Mouse (Mus musculus): ENCODE results near the gene Ncor1. TPM values are rescaled to one million over a fixed set of nuclear protein-coding genes. Genes with fewer than 3 reads are reported as not detected.
A peak's percentile ranks its signal among the peaks of the same experiment; 100 is the strongest.
"Not testable (repeated sequence)": the region's sequence is repeated elsewhere in the genome, so short reads cannot be mapped to it uniquely, and the experiment has no call there.

Ncor1 gene
- total RNA-seq (2021) = 100 to 1,000 TPM; 157 to 180 TPM
- long read RNA-seq, experiment 1, partial matches to known transcripts = 34 of 72 reads
- long read RNA-seq, experiment 1, other reads (novel, unspliced or antisense) = 35 of 72 reads
- long read RNA-seq, experiment 2, transcript Ncor1-203 (9 exons, 3,171 nt) = major isoform, 6 of 24 reads
- long read RNA-seq, experiment 2, partial matches to known transcripts = 11 of 24 reads
- long read RNA-seq, experiment 2, other reads (novel, unspliced or antisense) = 7 of 24 reads

DNA sequence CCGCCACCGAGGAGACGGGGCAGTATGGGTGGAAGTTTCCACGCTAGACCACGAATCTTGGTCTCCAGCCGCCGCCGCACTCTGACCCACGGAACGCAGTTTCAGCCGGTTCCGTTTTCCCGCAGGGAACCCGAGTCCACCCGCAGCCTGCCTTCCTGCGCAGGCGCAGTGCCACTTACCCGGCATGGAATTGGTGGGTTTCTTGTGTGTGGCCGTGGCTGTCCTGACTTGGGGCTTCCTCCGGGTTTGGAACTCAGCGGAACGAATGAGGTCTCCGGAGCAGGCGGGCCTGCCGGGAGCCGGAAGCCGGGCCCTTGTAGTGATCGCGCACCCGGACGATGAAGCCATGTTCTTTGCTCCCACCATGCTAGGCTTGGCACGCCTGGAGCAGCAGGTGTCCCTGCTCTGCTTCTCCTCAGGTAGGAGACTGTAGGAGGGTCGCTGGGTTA is at the start of gene Ncor1, which contains the start of gene Pigl:
TSS of gene Ncor1 (minus strand) at position 266 of the 449 bp plus-strand sequence.
TSS of gene Pigl (plus strand) at position 185 of the 449 bp plus-strand sequence.
- peak; percentile 88 for DNase-seq

DNA sequence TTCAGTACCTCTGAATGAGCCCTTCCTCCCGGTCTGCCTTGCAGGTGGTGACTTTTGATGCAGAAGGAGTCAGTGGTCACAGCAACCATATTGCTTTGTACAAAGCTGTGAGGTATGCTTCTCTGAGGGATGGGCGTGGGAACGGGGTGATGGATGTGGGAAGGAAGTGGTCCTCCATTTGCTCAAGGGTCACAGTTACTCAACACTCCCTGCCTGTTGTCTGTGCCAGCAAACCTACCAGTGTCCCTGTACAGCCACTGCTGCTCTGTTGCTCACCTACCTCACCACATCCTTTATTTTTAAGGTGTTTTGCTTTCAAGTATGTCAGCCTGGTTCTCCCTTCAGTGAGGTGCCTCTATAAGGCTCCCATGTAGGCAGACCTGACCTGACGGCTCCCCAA is 49.3 kb upstream of the Ncor1 start:
- no peak for DNase-seq

DNA sequence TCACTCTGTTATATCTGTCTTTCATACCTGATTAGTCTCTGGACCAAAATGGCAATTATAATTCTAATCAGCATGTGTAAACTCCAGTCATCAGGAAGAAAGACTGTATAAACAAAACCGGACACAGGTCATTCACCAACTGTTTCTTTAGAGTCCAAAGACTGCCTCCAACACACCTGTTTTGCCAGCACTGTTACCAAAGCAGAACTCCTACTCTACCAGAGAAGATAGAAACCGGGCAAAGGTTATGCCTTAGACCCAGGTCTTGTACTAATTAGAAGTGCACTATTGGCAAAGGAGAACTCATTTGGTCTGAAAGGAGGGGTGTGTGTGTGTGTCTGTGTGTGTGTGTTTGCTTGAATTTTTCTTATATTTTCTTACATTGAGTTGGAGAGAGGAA is 42.2 kb upstream of the Ncor1 start:
- DNase-seq = no peak

DNA sequence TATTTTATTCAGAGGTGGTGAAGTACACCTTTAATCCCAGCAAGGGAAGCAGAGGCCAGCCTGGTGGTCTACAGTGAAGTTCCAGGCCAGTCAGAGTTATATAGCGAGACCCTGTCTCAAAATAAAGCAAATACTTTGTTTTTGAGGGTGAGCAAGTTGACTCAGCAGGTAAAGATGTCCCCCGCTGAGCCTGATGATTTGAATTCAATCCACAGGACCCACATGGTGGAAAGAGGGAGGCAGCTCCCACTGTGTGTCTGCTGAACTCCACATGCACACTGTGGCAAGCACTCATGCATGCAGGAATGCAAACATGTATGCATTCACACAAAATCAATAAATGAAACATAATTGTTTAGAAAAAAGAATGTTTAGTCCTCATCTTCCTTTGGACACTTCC is 40.5 kb upstream of the Ncor1 start:
- no peak for DNase-seq

DNA sequence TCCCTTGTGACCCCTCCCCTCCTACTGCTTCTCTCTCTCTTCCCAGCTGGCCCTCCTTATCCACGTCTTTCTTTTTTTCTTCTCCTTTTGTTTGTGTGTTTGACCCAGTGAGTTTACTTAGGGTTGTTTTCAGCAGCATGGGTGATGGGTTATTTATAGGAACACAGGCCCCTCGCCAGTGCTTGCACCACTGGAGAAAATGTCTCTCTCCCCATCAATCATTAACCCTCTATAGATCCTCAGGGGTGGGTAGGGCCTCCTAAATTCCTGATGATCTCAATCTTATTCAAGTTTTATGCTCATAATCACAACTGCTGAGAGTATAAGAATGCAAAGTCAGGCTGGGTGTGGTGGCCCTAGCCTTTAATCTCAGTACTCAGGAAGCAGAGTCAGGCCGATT is 38.8 kb upstream of the Ncor1 start:
- no peak for DNase-seq

DNA sequence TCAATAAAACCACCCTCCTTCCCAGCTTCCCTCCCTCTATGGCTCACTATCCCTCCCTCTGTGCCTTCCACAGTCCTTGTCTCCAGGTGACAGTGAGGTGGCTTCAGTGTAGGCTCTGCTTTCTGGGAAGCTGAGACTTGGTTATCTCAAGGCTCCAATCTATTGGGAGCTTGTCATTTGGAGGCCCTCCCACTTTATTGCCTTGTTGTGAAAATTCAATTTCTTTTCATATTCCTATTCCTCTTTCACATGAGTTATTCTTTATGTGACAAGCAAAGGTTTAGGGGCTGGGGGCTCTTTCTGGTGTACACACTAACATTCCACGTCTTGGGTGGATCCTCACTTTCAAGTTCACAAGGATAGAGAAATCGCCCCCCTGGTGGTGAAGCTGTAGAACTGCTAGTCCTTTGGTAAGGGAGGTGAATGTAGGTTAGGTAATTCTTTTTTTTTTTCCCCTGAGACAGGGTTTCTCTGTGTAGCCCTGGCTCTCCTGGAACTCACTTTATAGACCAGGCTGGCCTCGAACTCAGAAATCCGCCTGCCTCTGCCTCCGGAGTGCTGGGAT is 37.9 kb upstream of the Ncor1 start:
- peak; percentile 52 for DNase-seq

DNA sequence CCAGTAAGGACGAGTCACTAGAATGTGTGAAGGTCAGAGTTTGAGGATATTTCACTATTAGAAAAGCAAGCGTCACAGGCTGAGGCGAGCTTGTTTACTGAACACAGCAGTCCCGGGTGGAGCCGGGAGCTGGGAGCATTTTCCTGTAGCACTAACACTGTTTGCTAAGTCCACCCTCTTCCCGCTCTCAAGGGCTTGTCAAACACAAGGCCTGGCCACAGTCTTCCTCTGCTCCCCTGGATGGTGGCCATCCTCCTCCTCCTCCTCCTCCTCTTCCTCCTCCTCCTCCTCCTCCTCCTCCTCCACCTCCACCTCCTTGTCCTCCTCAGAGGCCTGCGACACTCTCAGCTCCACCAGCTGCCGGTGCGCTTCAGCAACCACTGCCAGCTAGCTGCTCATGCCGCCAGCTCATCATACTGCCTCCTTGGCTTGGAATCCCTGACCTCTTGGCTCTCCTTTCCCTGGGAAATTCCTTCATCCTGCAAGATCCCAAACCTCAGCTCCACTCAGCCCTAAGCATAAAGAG is 37.0 kb upstream of the Ncor1 start:
- peak; percentile 75 for DNase-seq

DNA sequence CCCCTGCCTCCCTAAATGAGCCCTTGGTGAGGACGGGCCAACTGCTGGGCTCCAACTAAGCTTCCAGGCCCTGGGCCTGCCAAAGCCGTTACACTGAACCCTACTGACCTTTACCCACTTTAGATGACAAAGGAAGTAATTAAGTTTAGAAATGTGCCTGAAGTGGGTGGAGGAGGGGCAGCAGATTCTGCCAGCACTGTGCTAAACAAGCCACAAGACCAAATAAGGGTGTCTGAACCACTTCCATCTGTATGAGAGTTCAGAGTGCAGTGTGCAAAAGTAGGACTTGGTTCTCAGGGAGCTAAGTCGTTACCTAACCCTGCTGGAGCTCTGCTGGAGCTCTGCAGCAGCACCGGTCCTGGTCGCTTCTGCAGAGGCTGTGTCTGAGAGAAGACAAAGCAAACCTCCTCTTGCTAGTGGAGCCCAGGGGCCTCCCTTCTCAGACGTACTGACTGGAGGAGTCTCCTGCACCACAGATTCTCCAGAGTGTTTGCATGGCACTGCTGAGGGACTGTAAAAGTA is 36.5 kb upstream of the Ncor1 start:
- peak; percentile 74 for DNase-seq

DNA sequence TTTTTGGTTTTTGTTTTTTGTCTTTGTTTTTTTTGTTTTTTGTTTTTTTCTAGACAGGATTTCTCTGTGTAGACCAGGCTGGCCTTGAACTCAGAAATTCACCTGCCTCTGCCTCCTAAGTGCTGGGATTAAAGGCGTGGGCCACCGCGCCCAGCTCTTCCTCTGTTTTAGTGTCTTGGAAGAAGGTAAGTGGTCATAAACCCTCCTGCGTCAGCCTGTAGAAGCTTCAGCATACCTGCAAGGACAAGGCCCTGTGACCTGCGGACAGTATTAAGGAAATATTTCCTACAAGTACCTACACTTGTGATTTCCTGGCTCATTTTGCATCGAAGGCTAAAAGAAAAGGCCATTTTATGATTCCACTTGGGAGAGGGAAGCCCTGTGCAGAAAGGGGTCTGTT is 35.4 kb upstream of the Ncor1 start:
- no peak for DNase-seq

DNA sequence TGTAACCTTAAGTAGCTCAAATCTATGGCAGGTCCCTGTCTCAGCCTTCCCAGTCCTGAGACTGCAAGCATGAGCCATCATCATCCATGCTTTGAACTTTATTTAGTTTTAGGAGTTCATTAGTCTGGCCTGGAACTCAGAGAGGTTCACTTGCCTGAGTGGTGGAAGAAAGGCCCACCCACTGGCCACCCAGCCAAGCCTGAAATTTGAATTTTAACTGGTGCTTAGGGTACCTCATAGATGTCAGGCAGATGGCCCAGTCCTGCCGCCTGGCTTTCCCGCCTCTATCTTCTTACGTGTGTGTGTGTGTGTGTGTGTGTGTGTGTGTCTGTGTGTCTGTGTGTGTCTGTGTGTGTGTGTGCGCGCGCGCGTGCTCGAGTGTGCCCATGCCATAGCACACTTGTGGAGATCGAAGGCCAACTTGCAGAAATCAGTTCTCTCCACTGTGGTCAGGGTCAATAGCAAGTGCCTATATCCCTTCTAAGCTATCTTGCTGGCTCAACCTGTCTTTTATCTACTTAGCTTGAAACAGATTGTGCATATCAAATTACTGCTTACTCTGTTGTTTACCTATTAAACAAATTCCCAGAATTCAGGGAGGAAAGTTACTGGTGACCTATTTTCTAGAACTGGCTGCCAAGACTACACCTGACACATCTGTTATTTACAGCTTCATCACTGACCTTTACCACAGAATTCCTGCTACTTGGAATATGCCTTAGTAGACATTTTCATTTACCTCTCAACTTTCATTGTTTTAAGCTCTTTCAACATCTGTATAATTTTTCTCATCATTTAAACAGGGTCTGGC is 29.4 kb upstream of the Ncor1 start:
- DNase-seq = no peak

DNA sequence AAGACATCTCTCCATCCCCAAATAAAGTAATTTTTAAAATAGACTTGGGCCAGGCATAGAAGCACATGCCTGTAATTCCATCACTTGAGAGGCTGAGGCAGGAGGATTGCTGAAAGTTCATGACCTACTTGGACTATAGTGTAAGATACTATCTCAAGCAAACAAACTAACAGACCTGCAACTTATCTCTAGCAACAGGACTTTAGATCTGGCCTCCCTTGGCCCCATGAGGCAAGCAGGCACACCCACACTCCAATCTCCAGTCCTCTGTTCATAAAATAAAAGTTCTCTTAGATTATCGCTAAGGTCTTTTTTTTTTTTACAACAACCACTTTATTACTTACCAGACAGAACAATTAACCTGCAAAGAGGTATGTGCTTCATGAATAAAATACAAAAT is 28.6 kb upstream of the Ncor1 start:
- no peak for DNase-seq

DNA sequence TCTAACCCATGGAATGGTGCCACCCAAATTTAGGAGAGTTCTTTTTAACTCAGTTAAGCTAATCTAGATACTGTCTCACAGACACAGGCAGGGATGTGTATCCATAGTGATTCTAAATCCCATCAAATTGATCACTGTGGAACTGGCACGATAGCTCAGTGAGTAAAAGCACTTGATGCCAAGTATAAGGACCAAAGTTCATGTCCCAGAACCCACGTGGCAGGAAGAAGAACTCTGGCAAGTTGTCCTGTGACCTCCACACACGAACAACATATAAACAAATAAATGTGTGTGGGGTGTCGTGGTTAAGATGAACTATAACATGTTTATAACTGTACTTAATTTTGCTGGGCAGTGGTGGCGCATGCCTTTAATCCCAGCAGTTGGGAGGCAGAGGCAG is 21.2 kb upstream of the Ncor1 start:
- DNase-seq = no peak

DNA sequence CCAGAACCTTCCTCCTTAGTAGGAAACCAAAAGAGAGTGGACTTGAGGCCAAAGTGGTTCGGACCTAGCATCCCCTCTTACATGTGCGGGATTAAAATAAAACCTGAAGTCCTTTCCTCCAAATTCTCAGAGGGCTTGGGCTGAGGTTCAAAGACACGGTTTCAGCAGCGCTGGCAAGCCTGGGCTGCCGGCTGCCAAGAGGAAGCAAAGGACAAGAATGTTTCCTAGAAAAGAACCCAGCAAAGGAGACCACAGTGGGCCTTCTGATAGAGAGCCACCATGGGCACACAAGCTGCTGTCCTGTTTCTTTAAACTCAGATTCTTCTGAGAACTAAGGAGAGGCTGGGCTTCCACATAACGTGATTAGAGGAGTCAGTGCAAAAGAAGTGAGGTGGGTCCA is 20.6 kb upstream of the Ncor1 start:
- DNase-seq = peak; percentile 57

DNA sequence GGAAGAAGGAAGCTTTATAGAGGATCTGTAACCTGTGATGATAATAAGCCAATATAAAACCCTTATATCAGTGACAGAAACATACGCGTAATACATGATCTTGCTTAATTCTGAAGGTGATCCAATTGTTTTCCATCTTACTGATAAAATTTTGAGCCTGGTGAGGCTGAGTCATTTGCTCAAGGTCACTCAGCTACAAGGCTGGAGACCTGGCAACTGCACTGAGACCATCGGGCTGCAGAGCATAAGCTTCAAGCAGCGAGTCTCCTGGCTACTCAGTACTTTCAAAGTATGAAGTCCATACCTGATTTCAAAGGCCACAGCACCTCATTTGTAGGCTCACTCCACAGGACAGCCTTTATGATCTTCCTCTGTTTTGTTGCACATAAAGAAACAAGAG is 17.8 kb upstream of the Ncor1 start:
- DNase-seq = peak; percentile 51

DNA sequence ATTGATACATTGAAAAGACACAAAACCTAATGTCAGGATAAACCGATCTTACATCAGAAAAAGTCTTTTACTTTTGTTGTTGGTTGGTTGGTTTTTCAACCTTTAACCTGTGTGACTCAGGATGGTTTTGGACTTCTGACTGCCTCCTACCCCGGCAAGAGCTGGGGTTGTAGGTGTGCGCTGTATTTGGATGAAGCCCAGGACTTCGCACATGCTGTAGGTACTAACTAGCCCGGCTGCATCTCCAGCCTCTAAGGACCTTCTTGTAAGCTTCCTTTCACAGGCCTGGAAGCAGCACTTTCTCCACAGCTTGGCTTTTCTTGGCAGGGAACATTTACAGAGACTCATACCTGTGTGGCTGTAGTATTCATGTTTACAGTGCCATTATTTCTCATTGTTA is 15.2 kb upstream of the Ncor1 start:
- no peak for DNase-seq

DNA sequence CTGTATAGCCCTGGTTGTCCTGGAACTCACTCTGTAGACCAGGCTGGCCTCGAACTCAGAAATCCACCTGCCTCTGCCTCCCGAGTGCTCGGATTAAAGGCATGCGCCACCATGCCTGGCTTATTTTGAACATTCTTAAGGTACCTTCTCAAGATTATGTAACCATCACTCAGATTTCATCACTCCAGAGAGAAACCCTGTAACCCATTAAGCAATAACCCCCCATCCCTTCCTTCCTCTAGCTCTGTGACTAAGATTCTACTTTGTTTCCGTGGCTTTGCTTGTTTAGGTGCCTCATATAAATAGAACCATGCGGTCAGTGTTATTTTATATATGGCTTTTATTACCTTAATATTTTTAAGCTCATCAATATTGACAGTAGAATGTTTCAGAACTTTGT is 12.1 kb upstream of the Ncor1 start:
- no peak for DNase-seq

DNA sequence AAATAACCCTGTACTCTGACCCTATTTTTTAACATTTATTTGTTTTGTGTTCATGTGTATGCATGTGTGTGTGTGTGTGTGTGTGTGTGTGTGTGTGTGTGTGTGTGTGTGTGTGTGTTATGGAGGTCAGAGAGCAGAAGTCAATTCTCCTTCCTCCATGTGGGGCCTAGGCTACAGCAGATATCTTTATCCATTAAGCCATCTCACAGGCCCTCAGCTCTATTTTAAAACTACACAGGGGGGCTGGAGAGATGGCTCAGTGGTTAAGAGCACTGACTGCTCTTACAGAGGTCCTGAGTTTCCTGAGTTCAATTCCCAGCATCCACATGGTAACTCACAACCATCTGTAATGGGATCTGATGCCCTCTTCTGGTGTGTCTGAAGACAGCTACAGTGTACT is 8.9 kb upstream of the Ncor1 start:
- DNase-seq = not testable (repeated sequence)

DNA sequence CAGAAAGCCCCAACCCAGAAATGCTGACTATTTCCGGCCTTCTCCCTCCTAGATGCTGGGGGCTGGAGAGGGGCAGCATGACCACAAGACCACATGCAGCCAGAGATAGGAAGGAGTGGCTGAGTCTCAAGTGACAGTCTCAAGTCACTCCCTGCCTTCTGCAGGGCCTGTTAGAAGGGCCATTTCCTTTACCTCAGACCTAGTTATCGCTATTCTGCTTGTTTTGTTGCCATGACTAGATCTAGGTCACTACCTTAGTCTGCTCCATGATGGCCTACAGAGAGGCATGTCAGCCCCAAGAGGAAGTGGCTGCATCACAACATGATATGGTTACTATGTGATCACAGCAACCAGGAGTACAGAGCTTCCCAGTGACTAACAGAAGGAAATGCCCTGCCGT is 8.2 kb upstream of the Ncor1 start:
- no peak for DNase-seq

DNA sequence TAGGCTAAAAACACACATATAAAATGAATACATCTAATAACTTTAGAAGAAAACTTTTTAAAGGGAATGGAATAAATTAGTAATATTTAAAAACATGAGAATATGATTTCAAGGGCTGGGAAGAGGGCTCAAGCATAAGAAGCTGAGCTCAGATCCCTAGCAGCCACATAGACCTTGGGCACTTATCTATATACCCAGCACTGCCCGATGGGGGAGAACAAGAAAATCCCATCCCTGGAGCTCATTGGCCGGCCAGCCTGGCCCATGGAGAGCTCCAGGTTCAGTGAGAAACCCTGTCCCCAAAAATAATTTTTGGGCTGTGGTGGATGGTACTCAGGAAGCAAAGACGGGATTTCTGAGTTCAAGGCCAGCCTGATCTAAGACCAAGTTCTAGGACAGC is 7.5 kb upstream of the Ncor1 start:
- no peak for DNase-seq

DNA sequence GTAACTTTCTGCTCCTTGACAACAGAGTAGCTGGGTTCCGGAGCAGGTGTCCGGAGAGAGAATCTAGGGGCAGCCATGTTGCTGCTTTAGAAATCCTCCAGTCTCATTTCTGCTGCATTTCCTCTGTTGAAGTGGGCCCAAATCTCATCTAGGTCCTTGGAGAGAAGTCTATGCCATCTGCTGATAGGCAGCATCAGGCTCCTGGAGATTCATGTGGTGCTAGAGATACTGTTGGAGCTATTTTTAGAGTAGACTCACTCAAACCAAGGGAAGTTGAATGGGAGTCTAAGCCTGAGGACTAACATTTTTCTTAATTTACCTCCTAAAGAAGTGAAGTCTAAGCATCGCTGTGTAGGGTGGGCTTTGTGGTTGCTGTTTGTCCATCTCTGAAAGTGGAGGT is 6.4 kb upstream of the Ncor1 start:
- DNase-seq = no peak

DNA sequence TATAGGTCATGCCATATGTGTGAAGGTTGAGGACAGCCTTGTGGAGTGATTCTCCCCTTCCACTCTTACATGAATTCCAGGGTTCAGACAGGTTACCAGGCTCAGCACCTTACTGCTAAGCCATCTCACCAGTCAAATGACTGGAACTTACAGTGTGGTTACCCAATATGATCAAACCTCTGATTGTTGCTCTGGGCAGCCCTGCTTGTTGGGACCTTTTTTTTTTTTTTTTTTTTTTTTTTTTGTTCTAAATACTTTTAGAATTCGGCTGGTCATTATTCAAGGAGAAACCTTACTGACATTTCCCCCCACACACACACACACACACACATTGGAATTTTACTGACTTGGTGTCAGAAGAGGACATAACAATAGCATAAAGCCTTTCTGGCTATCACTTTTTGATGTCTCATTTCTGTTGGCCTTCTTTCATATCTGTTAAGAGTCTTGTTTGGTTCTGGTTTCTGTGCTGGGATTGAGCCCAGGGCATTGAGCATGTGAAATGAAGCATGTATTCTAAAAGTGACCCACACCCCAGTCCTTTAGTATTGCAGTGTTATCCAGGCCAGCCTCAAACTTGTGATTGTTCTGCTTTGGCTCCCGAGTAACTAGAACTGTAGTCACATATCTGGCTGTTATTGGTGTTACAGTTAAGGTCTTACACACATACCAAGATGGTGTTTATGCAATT is 5.0 kb upstream of the Ncor1 start:
- no peak for DNase-seq

DNA sequence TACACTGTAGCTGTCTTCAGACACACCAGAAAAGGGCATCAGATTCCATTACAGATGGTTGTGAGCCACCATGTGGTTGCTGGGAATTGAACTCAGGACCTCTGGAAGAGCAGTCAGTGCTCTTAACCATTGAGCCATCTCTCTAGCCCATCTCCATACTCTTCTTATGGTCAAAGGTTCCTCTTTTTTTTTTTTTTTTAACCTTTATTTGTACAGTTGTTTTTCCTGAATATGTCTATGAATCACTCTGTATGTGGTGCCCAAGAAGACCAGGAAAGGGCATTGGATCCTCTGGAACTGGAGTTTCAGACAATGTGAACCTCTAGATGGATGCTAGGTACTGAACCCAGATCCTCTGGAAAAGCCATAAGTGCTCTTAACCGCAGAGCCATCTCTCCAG is 4.2 kb upstream of the Ncor1 start:
- not testable (repeated sequence) for DNase-seq
